Mouse (Mus musculus) central nervous system, embryonic 11.5 days (tissue): ENCODE results near the gene Purb. TPM values are rescaled to one million over a fixed set of nuclear protein-coding genes. Genes with fewer than 3 reads are reported as not detected.

Source experiments
- polyA plus RNA-seq: library from polyadenylated mRNA; depleted of rRNA; stranded (reverse); fragments of >200 nt; gene quantifications from 2 replicates; pipeline ENCODE4 v1.2.3, GENCODE M21; 2012; rRNA removed

Gene Purb
- 14.3 and 20.2 TPM in 2 replicates for polyA plus RNA-seq

DNA sequence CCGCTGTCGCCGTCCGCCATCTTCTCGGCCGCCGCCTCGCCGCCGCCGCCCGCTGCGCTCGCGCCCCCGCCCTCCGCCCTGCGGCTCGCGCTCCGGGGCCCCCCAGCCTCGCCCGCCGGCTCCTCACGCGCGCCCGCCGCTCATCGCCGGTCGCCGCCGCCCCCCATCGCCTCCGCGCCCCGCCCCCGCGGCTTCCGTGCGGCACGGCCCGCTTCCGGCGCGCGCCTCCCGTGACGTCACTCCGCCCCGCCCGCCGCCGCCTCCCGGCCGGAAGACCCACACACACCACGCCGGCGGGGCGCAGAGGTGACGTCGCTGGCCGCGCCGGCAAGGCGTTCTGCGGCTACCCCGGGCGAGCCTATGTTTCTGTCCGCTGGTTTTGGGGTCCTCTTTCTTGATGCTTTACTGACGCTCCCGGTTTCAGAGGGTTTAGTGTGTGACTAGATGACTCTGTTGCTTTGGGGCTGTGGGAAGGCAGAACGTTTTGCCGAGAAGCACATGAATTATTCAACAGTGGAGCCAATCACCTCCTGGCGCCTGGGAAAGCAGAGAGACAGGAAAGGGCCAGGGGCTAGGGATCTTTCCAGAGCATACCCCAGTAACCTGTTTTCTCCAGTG, at the start of gene Purb:
Purb (minus strand) TSS at position 51 of the 618 bp plus-strand sequence.

DNA sequence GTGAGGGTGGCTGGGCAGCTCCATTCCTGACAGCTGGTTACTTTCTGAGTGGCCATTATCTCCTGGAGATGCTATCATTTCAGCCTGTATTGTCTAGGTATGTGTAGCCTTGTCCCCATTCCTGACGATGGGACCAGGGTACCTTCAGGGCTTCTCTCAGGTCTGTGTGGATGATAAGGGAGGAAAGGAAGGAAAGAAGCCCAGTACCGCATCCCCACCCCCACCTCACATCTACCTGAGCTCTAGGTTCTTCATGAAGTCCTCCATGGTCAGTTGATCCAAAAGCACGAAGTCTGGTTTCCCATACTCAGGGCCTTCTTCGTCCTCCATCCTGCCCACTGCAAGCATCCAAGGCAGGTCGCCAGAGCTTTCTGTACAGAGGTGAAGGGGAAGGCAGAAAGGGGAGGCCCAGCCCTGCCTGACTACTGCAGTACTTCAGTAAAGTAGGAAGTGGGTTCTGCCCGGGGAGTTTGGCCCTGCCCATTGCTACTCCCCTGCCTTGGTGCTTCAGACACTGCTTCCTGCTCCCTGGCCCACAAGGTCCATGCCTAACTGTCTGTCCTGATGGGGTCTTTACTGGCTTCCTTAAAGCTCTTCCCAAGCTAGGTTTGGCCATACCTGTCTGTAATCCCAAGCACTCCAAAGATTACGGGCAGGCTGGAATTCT, 44.9 kb upstream of the Purb start, which contains the start of gene Myo1g:
Myo1g (minus strand) TSS at position 459 of the 667 bp plus-strand sequence.

GRCm38 (mm10) chr11:6444077-6444853, 31.5 kb downstream of the Purb start, which contains the start of gene H2afv:
Gene H2afv, minus strand, starts transcription at chr11:6444443.

Other genes starting within 250 kb of the Purb start
- 0.07 and 0.09 TPM in 2 replicates for gene Npc1l1, start 245.8 kb downstream of the Purb start, polyA plus RNA-seq
- gene Ddx56, start 208.1 kb downstream of the Purb start, polyA plus RNA-seq, result 56.3 and 62.0 TPM in 2 replicates
- gene Tmed4, start 201.0 kb downstream of the Purb start, polyA plus RNA-seq, result 114 and 130 TPM in 2 replicates
- 48.8 and 61.6 TPM in 2 replicates for gene Ogdh, start 184.3 kb downstream of the Purb start, polyA plus RNA-seq
- gene Zmiz2, start 86.8 kb downstream of the Purb start, polyA plus RNA-seq, result 42.8 and 57.0 TPM in 2 replicates
- 3,603 and 3,967 TPM in 2 replicates for gene Ppia, start 60.5 kb downstream of the Purb start, polyA plus RNA-seq
- gene H2afv, start 31.5 kb downstream of the Purb start, polyA plus RNA-seq, result 491 and 846 TPM in 2 replicates
- 1.1 TPM in 2 replicates for gene Myo1g, start 45.0 kb upstream of the Purb start, polyA plus RNA-seq
- gene Ccm2, start 71.0 kb upstream of the Purb start, polyA plus RNA-seq, result 49.6 and 82.5 TPM in 2 replicates
- 34.7 and 73.7 TPM in 2 replicates for gene Nacad, start 130.1 kb upstream of the Purb start, polyA plus RNA-seq
- gene Tbrg4, start 150.2 kb upstream of the Purb start, polyA plus RNA-seq, result 96.0 and 96.3 TPM in 2 replicates
- not detected in 2 replicates for gene Wap, start 162.7 kb upstream of the Purb start, polyA plus RNA-seq
- gene Ramp3, start 182.6 kb upstream of the Purb start, polyA plus RNA-seq, result 3.4 and 7.6 TPM in 2 replicates